Mouse (Mus musculus) gastrocnemius, postnatal 36 days (tissue): ENCODE measurements at regions not wholly inside any gene's neighbourhood (a gene's known extent, or its start where the extent isn't known, plus 50 kb on each side); places are given as distances from the start of the nearest gene placed in this dataset.
A peak's percentile ranks its signal among the peaks of the same experiment; 100 is the strongest.

ENCODE experiments used
- DNase-seq, 2 experiments: peaks; one replicate each; pipeline ENCODE4 v3.0.0; 2022
- intact Hi-C: fragments of 180-260 bp; cut with DNase I; formaldehyde crosslinking; loops from one replicate; pipeline ENCODE4 v1.15.1; 2025

GRCm38 (mm10) chr13:60425140-60425539 is 176.6 kb upstream of the Dapk1 start:
- intact Hi-C loops, result no loop called here

GRCm38 (mm10) chr13:60425556-60425955 is 176.2 kb upstream of the Dapk1 start:
- no peak for DNase-seq
- intact Hi-C loops, result no loop called here

More at GRCm38 (mm10) chr13:60425140-60425539, 176.6 kb upstream of the Dapk1 start:
- no peak for DNase-seq

- intact Hi-C loops, result no loop called here
- no peak for DNase-seq
Measured at GRCm38 (mm10) chr13:60426192-60426840, 175.4 kb upstream of the Dapk1 start.

- intact Hi-C loops, result no loop called here
- no peak for DNase-seq
Measured at GRCm38 (mm10) chr13:60427077-60427476, 174.7 kb upstream of the Dapk1 start.

GRCm38 (mm10) chr13:60427755-60428385 is 173.9 kb upstream of the Dapk1 start:
- intact Hi-C loops, result no loop called here

GRCm38 (mm10) chr13:60429148-60429547 is 172.6 kb upstream of the Dapk1 start:
- intact Hi-C loops, result no loop called here
- DNase-seq, result no peak

More at GRCm38 (mm10) chr13:60427755-60428385, 173.9 kb upstream of the Dapk1 start:
- DNase-seq, result peak in 1 of 2 experiments; percentile 49

- DNase-seq, result no peak
- intact Hi-C loops, result no loop called here
Measured at GRCm38 (mm10) chr13:60431412-60431811, 170.3 kb upstream of the Dapk1 start.

- intact Hi-C loops, result no loop called here
- no peak for DNase-seq
Measured at GRCm38 (mm10) chr13:60434221-60435210, 167.2 kb upstream of the Dapk1 start.

GRCm38 (mm10) chr13:60435333-60435732 is 166.4 kb upstream of the Dapk1 start:
- intact Hi-C loops, result no loop called here
- DNase-seq, result no peak

GRCm38 (mm10) chr13:60438177-60438576 is 163.6 kb upstream of the Dapk1 start:
- DNase-seq, result no peak
- intact Hi-C loops, result no loop called here

- DNase-seq, result no peak
- intact Hi-C loops, result no loop called here
Measured at GRCm38 (mm10) chr13:60440586-60440985, 161.2 kb upstream of the Dapk1 start.

- intact Hi-C loops, result no loop called here
- no peak for DNase-seq
Measured at GRCm38 (mm10) chr13:60445164-60445563, 156.6 kb upstream of the Dapk1 start.

GRCm38 (mm10) chr13:60446926-60447325 is 154.8 kb upstream of the Dapk1 start:
- no peak for DNase-seq

GRCm38 (mm10) chr13:60450721-60451506 is 150.8 kb upstream of the Dapk1 start:
- intact Hi-C loops, result loop anchor here (10.0 kb wide), 1 partner anchor 106 kb away; no protein-coding TSS in a partner anchor
- DNase-seq, result peak in 1 of 2 experiments; percentile 25

More at GRCm38 (mm10) chr13:60446926-60447325, 154.8 kb upstream of the Dapk1 start:
- intact Hi-C loops, result no loop called here

GRCm38 (mm10) chr13:60453821-60454483 is 147.8 kb upstream of the Dapk1 start:
- intact Hi-C loops, result loop anchor here (10.0 kb wide), 1 partner anchor 109 kb away; no protein-coding TSS in a partner anchor
- DNase-seq, result no peak

- peak; percentile 30 to 32 for DNase-seq
- intact Hi-C loops, result loop anchor here (10.0 kb wide), 1 partner anchor 110 kb away; no protein-coding TSS in a partner anchor
Measured at GRCm38 (mm10) chr13:60455033-60455619, 146.6 kb upstream of the Dapk1 start.

- DNase-seq, result no peak
- intact Hi-C loops, result loop anchor here (10.0 kb wide), 1 partner anchor 111 kb away; no protein-coding TSS in a partner anchor
Measured at GRCm38 (mm10) chr13:60455863-60456551, 145.7 kb upstream of the Dapk1 start.

GRCm38 (mm10) chr13:60457277-60457676 is 144.5 kb upstream of the Dapk1 start:
- DNase-seq, result no peak
- intact Hi-C loops, result loop anchor here (10.0 kb wide), 1 partner anchor 112 kb away; no protein-coding TSS in a partner anchor
